Mouse (Mus musculus) heart, embryonic 11.5 days (tissue): ENCODE results near the gene Hrh3. TPM values are rescaled to one million over a fixed set of nuclear protein-coding genes. Genes with fewer than 3 reads are reported as not detected.

ENCODE experiments used
- ATAC-seq: fragments of 200-750 bp; cut with Nextera tagmentation; replicated peaks from 2 replicates; pipeline ENCODE4 v1.8.0; 2017; ENCODE audit warnings: moderate library complexity; ENCODE audit not compliant: insufficient number of reproducible peaks, low FRiP score, low TSS enrichment
- H3K27ac ChIP-seq: fragments of 300-500 bp; sonication (generic); 2 replicates; pipeline ENCODE4 v1.5.1; 2014; ENCODE audit warnings: mild to moderate bottlenecking, low read depth, low read length
- H3K27me3 ChIP-seq: fragments of 300-500 bp; sonication (generic); 2 replicates; pipeline ENCODE4 v1.6.1; 2014; ENCODE audit warnings: mild to moderate bottlenecking, low read length, mixed read lengths; ENCODE audit not compliant: control insufficient read depth, insufficient read depth
- H3K36me3 ChIP-seq: fragments of 300-500 bp; sonication (generic); 2 replicates; pipeline ENCODE4 v1.6.1; 2014; ENCODE audit warnings: mild to moderate bottlenecking, low read length, moderate library complexity, mixed read lengths; ENCODE audit not compliant: control insufficient read depth, insufficient read depth
- H3K4me1 ChIP-seq: fragments of 300-500 bp; sonication (generic); 2 replicates; pipeline ENCODE4 v1.6.1; 2014; ENCODE audit warnings: low read length; ENCODE audit not compliant: control insufficient read depth, insufficient read depth
- H3K4me2 ChIP-seq: fragments of 300-500 bp; sonication (generic); 2 replicates; pipeline ENCODE4 v1.6.1; 2014; ENCODE audit warnings: mild to moderate bottlenecking, moderate library complexity
- H3K4me3 ChIP-seq: fragments of 300-500 bp; sonication (generic); 2 replicates; pipeline ENCODE4 v1.5.1; 2014; ENCODE audit warnings: low read depth, low read length
- H3K9ac ChIP-seq: fragments of 300-500 bp; sonication (generic); 2 replicates; pipeline ENCODE4 v1.6.1; 2014; ENCODE audit warnings: mild to moderate bottlenecking, low read depth, low read length, moderate library complexity
- H3K9me3 ChIP-seq: fragments of 300-500 bp; sonication (generic); replicated peaks from 2 replicates; pipeline ENCODE4 v1.6.1; 2016; ENCODE audit warnings: low read length; ENCODE audit not compliant: control insufficient read depth
- WGBS: fragments of 180-500 bp; shearing (Covaris S2); extraction: QIAGEN DNeasy Blood & Tissue Kit; methylation state at CpG from one replicate; pipeline ENCODE4 v1.1.7; 2014; ENCODE audit not compliant: insufficient replicate concordance; 5-methylcytosine and 5-hydroxymethylcytosine counted together
- polyA plus RNA-seq: library from polyadenylated mRNA; unstranded; fragments of >200 nt; fragmentation: Nextera tagmentation; extraction: Ambion mirVana; gene quantifications from 2 replicates; pipeline ENCODE4 v1.2.1, GENCODE M21; 2014

Hrh3 gene
- not detected in 2 replicates for polyA plus RNA-seq

- peak within 1 kb of the TSS; percentile 54 for H3K4me3 ChIP-seq
- no peaks in the 10 kb centered on the region for H3K9me3 ChIP-seq
- peaks cover 9% of the 10 kb centered on the region for H3K4me1 ChIP-seq
- H3K4me2 ChIP-seq: peak within 1 kb of the TSS; percentile 94
- ATAC-seq: peak; percentile 71
- no peak within 1 kb of the TSS for H3K27ac ChIP-seq
- under 1% methylated on average over 87 of the region's 87 CpGs for WGBS
- H3K36me3 ChIP-seq: no peaks in the 10 kb centered on the region
- H3K27me3 ChIP-seq: peaks cover 68% of the 10 kb centered on the region
- no peak within 1 kb of the TSS for H3K9ac ChIP-seq
These were observed at the start of gene Hrh3 for GRCm38 (mm10) chr2:180103978-180104658. Gene Hrh3 (minus strand): TSS chr2:180104488.

GRCm38 (mm10) chr2:180148551-180148950 is 44.3 kb upstream of the Hrh3 start:
- 84% methylated on average over 9 of the region's 9 CpGs for WGBS
- Histone ChIP-seq H3K36me3 (peaks cover 18% of the 10 kb centered on the region; the same call in 1 of the 2 replicates), H3K27me3 (no peaks in the 10 kb centered on the region), H3K9ac (no peak overlapping the region), H3K9me3 (no peaks in the 10 kb centered on the region), H3K4me2 (no peak overlapping the region), H3K4me3 (no peak overlapping the region), H3K27ac (no peak overlapping the region), H3K4me1 (0 out of 2 replicates have a peak, but pooled peaks cover 2% of the 10 kb centered on the region)
- no peak; the same call in 1 of the 2 replicates for ATAC-seq

GRCm38 (mm10) chr2:180147379-180147778 is 43.1 kb upstream of the Hrh3 start:
- no peak for ATAC-seq
- H3K27me3 ChIP-seq: no peaks in the 10 kb centered on the region
- no peak overlapping the region for H3K9ac ChIP-seq
- no peak overlapping the region for H3K4me3 ChIP-seq
- no peak overlapping the region for H3K4me2 ChIP-seq
- H3K9me3 ChIP-seq: no peaks in the 10 kb centered on the region
- peak overlapping the region; percentile 42 for H3K27ac ChIP-seq
- H3K4me1 ChIP-seq: 0 out of 2 replicates have a peak, but pooled peaks cover 2% of the 10 kb centered on the region
- 63% methylated on average over 6 of the region's 6 CpGs for WGBS
- H3K36me3 ChIP-seq: peaks cover 14% of the 10 kb centered on the region; the same call in 1 of the 2 replicates

- no peak overlapping the region for H3K4me2 ChIP-seq
- H3K9ac ChIP-seq: no peak overlapping the region
- H3K27me3 ChIP-seq: no peaks in the 10 kb centered on the region
- 83% methylated on average over 2 of the region's 2 CpGs for WGBS
- no peak for ATAC-seq
- no peaks in the 10 kb centered on the region for H3K9me3 ChIP-seq
- no peak overlapping the region for H3K4me3 ChIP-seq
- 0 out of 2 replicates have a peak, but pooled peaks cover 2% of the 10 kb centered on the region for H3K4me1 ChIP-seq
- H3K27ac ChIP-seq: no peak overlapping the region
- H3K36me3 ChIP-seq: peaks cover 14% of the 10 kb centered on the region; the same call in 1 of the 2 replicates
These were observed 41.8 kb upstream of the Hrh3 start for GRCm38 (mm10) chr2:180146091-180146490.

GRCm38 (mm10) chr2:180135414-180135813 is 31.1 kb upstream of the Hrh3 start:
- H3K36me3 ChIP-seq: no peaks in the 10 kb centered on the region
- ATAC-seq: no peak
- 58% methylated on average over 5 of the region's 5 CpGs for WGBS
- peaks cover 18% of the 10 kb centered on the region; the same call in 1 of the 2 replicates for H3K4me1 ChIP-seq
- H3K27ac ChIP-seq: no peak overlapping the region
- H3K9ac ChIP-seq: no peak overlapping the region
- no peak overlapping the region for H3K4me3 ChIP-seq
- no peaks in the 10 kb centered on the region for H3K9me3 ChIP-seq
- no peak overlapping the region for H3K4me2 ChIP-seq
- H3K27me3 ChIP-seq: no peaks in the 10 kb centered on the region

GRCm38 (mm10) chr2:180133911-180134310 is 29.6 kb upstream of the Hrh3 start:
- no peak overlapping the region for H3K4me3 ChIP-seq
- no peaks in the 10 kb centered on the region for H3K27me3 ChIP-seq
- H3K9ac ChIP-seq: no peak overlapping the region
- H3K4me2 ChIP-seq: no peak overlapping the region
- peak overlapping the region; percentile 54 for H3K27ac ChIP-seq
- no peak for ATAC-seq
- H3K4me1 ChIP-seq: peaks cover 18% of the 10 kb centered on the region; the same call in 1 of the 2 replicates
- WGBS: 70% methylated on average over 3 of the region's 3 CpGs
- H3K9me3 ChIP-seq: no peaks in the 10 kb centered on the region
- no peaks in the 10 kb centered on the region for H3K36me3 ChIP-seq

GRCm38 (mm10) chr2:180133231-180133630 is 28.9 kb upstream of the Hrh3 start:
- Histone ChIP-seq H3K4me3 (no peak overlapping the region), H3K27ac (peak overlapping the region; percentile 54), H3K9ac (no peak overlapping the region), H3K9me3 (no peaks in the 10 kb centered on the region), H3K27me3 (no peaks in the 10 kb centered on the region), H3K4me1 (peaks cover 19% of the 10 kb centered on the region), H3K36me3 (no peaks in the 10 kb centered on the region), H3K4me2 (no peak overlapping the region)
- 58% methylated on average over 4 of the region's 4 CpGs for WGBS
- no peak for ATAC-seq

GRCm38 (mm10) chr2:180127675-180128074 is 23.4 kb upstream of the Hrh3 start:
- Histone ChIP-seq H3K27ac (no peak overlapping the region), H3K4me1 (peaks cover 13% of the 10 kb centered on the region), H3K4me3 (no peak overlapping the region), H3K27me3 (no peaks in the 10 kb centered on the region), H3K9me3 (no peaks in the 10 kb centered on the region), H3K36me3 (no peaks in the 10 kb centered on the region), H3K4me2 (no peak overlapping the region), H3K9ac (no peak overlapping the region)
- ATAC-seq: no peak
- WGBS: 69% methylated on average over 1 of the region's 1 CpGs

GRCm38 (mm10) chr2:180126195-180126594 is 21.9 kb upstream of the Hrh3 start:
- Histone ChIP-seq H3K27me3 (no peaks in the 10 kb centered on the region), H3K36me3 (no peaks in the 10 kb centered on the region), H3K4me3 (no peak overlapping the region), H3K27ac (no peak overlapping the region), H3K4me2 (no peak overlapping the region), H3K9me3 (no peaks in the 10 kb centered on the region), H3K4me1 (peaks cover 13% of the 10 kb centered on the region; the same call in 1 of the 2 replicates), H3K9ac (no peak overlapping the region)
- no peak for ATAC-seq
- 29% methylated on average over 4 of the region's 4 CpGs for WGBS
